Mouse (Mus musculus): Measurements from ENCODE around the gene Tnfrsf19.

The Tnfrsf19 gene

DNA sequence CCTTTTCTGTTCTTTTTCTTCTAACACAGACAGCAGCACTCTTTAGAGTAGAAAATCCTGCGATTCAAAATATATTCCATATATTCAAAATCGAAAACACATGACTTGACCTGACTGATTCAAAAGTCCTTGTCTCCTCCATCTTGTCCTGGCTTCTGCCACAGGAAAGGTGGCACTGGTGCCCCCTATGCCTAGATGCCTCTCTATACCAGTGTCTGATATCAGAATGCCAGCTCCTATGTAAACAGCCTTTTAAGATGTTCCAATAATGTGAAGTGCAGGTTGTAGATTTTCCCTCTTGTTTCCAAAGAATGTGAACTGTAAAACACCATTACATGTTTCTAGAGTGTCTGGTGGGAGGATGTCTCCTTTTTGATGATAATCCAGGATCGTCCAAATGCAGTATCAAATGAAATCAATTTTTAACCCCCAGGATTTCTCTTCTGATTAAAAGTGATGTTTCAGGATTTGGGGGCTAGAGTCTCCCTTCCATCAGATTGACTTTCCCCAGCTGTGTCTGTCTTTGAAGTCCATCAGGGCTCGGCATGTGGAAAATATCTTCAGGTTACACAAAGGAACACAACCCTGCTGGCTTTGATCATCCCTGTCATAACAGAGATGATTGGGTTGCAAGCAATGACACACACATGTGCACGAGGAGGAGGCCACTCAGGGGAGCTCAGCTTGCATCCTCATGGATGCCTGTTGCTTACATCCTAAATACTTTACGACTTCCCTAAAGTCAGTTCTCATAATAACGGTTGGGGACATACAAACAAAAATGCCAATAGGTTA, 82.1 kb downstream of the Tnfrsf19 start:
- DNase-seq (ENCODE audit: low spot score), result no peak

DNA sequence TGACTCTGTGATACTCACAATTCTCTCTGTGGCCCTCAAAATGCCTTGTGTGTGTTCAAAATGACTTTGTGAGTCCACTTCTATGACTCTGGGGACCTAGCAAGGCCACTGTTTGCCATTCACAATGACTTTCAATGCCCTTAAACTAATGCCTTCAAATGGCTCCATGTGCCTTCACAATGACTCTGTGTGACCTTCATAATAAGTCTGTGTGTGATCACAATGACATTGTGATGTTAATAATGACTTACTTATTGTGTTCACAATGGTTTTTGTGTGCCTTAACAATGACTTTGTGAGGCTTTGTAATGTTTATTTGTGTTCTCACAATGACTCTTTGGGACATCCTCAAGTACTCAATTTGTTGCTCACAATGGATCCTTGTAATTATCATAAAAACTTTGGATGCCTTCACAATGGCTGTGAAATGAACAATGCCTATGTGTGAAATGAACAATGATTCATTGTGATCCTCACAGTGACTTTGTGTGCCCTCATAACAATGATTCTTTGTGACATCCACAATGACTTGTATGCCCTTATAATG, 88.6 kb downstream of the Tnfrsf19 start:
- DNase-seq (ENCODE audit: low spot score), result no peak

DNA sequence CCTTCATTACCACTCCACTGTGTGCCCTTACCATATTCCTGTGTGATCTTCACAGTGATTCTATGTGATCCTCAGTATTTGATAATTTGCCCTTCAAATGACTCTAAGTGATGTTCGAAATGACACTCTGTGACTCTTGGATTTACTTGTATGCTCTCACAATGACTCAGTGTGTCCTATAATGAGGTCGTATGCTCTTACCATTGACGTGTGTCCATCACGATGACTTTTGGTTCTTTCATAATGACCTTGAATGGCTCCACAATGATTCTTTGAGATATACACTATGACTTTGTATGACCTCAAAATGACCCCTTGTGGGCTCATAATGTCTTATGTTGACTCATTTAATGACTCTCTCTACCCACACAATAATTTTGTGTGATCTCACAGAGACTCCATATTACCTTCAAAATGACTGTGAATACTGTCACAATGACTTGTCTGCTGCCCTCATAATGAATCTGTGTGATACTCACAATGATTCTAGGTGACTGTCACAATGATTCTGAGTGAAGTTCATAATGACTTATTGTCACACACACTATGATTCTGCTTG, 108.7 kb downstream of the Tnfrsf19 start:
- DNase-seq (ENCODE audit: low spot score), result no peak

DNA sequence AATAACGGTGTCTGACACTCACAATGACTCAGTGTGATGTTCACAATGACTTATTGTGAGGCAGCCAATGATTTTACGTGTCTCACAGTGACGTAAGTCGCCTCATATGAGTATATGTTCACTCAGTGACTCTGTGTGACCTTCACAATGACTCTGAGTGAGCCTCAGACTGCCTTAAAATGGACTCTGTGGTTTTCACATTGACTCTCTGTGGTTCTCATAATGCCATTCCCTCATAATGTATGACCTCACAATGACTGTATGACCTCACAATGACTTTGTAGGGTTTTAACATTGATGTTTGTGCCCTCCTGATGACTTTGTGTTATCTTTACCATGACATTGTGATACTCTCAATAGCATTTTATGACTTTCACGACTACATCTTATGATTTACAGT, 110.6 kb downstream of the Tnfrsf19 start:
- no peak for DNase-seq (ENCODE audit: low spot score)

DNA sequence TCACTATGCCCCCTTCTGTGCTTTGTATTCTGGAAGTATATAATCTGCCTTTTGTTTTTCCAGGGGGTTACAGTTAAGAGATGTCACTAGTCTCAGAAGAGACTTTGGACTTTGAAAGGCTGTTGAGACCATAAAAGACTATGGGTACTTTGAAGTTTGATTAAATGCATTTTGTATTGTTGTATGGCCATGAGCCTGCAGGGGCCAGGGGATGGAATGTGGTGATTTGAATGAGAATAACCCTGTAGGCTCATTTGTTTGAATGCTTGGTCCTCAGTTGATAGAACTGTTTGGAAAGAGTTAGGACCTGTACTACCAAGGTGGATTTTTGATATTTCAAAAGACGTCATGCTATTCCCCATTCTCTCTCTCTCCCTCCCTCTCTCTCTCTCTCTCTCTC, 120.3 kb downstream of the Tnfrsf19 start:
- DNase-seq (ENCODE audit: low spot score), result no peak

DNA sequence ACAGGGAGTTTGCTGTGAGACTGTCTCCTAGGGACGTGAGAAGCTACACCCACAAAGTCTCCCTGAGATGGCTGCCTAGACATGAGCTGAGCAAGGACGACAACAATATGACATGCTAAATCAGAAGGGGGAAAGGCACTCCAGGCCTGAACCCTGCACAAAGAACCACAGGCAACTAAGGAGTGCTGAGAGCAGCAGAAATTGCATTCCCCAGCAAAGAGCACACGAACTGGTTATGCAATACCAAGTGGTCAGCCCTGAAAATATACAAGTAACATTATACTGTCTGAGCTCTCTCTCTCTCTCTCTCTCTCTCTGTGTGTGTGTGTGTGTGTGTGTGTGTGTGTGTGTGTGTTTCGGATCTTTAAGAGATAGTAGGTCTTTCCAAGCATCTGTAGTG, 129.6 kb downstream of the Tnfrsf19 start:
- no peak for DNase-seq (ENCODE audit: low spot score)

Measured in urinary bladder, postnatal 10 days (tissue).